Mouse (Mus musculus) frontal cortex, postnatal 36 days (tissue): ENCODE measurements around the gene Pced1a.

Source experiments
- DNase-seq, 2 experiments: peaks; one replicate each; pipeline ENCODE4 v3.0.0; 2022; ENCODE audit warnings: low spot score in 2 of 2

Gene Pced1a

DNA sequence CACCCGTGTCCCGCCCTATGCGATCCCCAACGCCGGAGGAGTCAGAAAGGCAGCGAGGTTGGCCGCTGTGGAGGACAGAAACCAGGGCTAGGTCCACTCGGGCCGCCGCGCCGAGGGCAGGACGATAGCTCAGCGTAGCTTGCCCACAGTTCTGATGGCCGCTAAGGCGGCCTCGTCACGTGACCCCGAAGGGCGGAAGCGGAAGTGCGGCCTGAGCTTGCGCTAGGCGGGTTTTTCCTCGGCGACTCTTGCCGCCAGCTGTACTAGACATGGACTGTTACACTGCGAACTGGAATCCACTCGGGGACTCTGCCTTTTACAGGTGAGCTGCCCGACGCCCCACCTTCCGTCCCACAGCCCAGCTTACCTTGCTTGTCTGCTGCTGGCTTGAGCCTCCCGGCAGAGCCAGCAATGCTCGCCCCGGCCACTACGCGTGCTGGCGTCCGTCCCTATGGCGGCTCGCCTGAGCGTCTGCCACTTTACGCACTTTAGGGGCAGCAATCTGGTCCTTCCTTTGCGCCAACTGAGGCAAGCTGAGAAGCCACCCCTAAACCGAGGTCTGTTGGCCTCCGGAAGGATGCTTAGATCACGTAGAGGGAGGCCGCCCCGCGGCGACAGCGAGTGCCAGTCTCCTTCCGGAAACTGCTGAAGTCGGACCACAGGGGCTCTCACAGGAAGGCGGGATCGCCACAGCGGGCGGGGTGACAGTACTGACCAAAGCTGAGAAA, at the start of gene Pced1a, which contains the start of gene Vps16:
Pced1a (minus strand) TSS at position 576 of the 728 bp plus-strand sequence.
Vps16 (plus strand) TSS at position 214 of the 728 bp plus-strand sequence.
- DNase-seq = peak; percentile 94 to 95

DNA sequence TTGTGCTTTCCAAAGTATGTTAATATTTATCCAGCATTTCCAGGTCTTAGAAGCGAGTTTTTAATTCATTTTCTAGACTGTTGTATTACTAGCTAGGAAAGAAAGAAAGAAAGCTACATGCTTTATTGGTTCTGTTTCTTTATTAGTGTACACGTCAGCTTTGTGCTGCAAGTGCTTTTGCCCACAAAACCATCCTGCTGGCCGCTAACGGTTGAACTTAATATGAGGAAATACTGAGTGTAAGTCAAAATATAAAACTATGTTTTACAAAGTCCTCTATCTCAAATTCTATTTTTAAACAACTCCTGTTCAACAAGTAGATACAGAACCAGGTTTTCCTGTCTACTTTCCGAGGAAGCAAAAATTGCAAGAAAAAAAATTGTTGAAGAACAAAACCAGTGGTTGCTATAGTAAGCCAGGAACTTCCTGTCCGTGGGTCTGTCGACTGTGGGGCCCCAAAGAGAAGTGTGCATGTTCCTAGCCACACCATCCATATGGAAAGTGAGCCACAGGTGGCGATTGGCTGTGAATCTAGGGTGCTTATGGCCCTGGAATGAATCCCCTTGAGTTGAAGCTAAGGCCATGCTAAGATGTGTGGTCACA, 48.5 kb upstream of the Pced1a start:
- no peak for DNase-seq

DNA sequence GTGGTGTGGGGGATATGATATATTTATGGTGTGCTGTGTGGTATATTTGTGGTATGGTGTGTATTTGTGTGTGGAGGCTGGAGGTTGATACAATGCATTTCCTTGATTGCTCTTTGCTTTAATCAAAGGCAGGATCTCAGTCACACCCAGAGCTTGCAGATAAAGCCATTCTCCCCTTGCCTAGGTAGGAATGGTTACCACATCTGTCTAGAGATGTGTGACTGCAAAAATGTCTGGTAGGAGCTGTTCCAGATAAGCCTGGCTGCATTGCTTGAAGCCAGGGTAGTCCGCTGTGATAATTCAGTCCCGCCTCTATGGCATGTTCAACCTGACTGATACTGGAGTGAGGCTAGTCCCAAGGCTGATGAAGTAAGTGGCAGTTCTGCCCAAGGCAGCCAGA, 45.4 kb upstream of the Pced1a start:
- DNase-seq = no peak

DNA sequence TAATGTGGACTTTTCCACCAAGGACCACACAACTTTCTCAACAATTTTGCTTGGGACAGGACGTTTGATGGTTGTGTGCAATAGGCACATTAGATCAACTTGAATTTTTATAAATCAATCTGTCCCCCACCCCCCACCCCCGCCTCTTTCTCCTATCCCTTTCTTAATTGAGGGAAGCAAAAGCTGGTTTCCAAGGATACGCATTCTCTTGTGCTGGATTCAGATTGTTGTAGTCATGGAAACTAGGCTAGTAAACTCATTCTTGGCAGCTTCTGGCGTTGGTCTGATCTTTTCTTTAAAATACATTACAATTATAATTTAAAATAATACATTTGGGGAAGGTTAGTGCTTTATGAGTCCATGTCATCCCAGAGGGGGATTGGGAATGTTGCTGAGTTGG, 44.9 kb upstream of the Pced1a start:
- no peak for DNase-seq

DNA sequence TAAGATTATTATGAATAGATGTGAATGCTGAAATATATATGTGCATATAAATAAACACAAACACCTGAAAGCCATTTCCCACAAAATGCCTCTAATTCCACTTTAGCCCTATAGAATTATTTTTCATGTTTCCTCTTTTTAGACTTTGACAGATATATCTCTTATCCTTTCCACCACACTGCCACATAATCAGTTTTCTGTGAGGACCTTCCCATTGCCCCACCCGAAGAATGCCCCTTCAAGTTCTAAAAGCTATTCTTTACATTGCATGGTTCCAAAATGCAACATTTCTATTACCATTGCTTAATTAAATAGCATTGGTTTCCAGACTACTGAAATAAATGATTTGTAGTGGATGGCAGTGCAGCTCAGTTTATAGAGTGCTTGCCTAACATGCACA, 41.9 kb upstream of the Pced1a start:
- DNase-seq = no peak

DNA sequence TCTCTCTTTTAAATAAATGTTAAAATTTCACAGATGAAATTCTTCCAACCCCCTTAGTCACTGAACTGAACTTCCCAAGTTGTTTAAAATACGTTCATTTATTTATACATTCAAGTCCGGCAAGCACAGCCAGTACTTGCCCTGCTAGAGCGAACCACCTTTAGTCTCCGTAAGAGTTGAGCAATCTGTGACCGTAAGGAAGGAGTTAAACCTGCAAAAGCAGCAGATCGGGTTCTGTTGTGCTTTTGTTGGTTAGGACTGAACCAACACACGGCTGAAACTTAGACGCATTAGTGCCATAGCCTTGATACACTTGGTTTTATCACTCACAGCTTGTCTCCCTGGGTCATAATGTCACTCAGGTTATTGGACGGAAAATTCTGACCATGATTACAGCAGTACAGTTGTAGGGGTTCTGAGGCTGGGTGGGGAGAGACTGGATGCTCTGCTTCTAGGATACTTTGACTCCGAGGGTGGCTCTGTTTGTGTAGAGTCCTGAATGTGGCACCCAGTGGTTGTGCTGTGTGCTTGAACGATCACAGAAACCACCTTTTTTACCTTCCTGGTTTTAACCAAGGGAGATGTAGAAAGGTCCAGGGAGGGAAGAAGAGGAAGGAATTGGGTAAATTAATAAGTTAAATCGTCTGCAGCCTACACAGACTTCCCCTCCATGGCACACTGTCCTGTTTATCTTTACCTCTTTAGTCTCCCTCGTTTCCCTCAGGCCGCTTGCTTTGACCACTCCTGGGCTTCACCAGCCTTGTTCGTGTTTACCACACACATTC, 37.0 kb upstream of the Pced1a start:
- DNase-seq = no peak

DNA sequence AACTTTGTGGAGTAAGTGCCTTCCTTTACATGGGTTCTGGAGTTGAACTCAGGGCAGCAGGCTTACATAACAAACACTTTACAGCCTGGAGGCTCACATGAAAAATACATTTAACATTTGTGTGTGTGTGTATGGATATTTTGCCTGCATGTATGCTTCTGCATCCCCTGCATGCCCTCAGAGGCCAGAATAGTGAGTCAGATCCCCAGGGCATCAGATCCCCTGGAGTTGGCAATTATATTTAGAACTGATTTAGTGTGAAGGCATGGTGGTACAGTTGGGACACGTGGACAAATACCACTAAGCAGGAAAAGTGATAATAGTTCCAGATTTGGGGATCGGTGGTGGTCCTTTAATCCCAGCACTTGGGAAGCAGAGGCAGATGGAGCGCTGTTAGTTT, 35.1 kb upstream of the Pced1a start:
- no peak for DNase-seq

DNA sequence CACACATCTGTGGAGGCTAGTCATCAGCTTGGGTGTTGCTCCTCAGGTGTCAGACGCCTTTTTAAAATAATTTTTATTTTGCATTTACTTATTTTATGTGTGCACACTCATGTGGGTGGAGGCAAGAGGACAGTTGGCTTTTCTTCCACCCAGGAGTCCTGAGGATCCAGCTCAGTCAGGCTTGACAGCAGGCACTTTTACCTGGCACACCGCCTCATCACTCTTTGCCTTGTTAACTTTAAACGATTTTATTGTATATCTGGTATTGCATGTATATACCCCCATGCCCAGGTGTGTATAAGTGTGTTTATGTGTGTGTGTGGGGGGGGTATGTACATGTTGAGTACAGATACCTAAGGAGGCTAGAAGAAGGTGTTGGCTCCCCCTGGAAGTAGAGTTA, 33.4 kb upstream of the Pced1a start:
- DNase-seq = no peak

DNA sequence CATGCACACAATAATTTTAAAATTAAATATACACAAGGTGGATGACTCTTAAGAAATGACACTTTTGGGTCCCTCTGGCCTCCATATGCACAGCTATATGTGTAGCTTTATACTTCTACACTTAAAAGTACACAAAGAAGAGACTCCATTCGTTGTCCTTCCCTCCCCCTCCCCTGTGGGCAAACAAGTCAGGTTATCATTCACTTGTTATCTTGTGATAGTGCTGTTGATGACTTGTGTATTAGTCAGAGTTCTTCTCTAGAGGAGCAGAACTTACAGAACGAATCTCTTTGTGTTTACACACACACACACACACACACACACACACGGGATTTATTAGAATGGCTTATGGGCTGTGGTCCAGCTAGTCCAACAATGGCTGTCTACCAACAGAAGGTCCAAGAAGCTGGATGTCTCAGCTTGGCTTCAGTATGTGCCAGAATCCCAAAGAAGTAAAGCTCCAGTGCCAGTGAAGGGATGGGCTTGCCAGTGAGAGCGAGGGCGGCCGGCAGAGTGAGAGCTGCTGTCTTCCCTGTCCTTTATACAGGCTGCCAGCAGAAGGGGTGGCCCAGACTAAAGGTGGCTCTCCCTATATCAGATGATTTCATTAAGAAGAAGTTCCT, 30.4 kb upstream of the Pced1a start:
- peak in 1 of 2 experiments; percentile 49 for DNase-seq

DNA sequence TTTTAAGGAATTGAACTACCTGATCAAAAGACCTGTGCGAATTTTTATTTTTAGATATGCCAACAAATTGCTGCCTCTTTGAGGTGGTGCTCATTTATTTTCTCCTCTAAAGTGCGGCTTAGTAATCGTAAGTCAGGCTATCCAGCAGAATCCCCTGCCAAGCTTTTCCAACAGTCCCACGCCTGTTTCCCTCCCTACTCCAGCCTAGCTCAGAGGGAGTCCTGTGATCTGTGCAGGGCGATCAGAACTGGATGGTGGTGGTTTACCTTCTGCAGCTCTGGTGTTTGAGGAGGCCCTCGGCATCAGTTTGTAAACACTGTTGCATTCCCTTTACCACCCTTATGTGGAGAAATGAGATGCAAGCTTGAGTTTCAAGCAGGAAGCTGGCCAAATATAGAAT, 28.9 kb upstream of the Pced1a start:
- peak in 1 of 2 experiments; percentile 37 for DNase-seq

DNA sequence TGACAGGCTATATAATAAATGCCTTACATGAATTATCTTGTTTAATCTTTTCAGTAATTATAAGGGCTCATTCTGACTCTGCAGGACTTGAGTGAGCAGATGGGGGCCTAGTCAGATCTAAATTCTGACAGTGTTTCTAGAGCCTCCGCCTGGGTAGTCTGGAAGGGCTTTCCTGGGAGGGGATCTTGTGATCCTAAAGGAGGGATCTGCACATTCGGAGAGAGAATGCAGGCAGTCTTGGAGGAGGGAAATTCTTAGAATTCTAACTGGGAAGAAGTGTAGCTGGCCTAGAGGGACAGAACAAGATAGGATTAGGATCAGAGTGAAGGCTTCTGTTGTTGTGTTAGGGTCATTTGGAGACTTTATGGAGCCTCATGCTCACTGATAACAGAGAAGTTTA, 27.8 kb upstream of the Pced1a start:
- DNase-seq = no peak

DNA sequence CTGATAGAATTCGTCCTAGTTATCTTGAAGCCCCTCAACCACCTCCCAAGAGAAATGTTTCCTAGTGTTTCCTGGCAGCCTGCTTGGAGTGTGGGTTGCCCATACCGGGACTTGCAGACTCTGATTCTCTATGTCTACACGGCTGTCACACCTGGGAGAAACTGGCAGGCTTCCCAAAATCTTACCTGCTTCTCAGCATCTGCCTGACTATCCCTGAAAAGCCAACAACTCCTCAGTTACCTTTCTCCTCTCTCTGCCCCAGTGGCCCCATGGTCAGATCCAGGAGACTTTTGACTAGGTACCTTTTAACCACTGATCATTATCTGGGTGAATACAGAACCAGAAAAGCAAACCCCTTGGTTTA, 27.2 kb upstream of the Pced1a start:
- DNase-seq = no peak

DNA sequence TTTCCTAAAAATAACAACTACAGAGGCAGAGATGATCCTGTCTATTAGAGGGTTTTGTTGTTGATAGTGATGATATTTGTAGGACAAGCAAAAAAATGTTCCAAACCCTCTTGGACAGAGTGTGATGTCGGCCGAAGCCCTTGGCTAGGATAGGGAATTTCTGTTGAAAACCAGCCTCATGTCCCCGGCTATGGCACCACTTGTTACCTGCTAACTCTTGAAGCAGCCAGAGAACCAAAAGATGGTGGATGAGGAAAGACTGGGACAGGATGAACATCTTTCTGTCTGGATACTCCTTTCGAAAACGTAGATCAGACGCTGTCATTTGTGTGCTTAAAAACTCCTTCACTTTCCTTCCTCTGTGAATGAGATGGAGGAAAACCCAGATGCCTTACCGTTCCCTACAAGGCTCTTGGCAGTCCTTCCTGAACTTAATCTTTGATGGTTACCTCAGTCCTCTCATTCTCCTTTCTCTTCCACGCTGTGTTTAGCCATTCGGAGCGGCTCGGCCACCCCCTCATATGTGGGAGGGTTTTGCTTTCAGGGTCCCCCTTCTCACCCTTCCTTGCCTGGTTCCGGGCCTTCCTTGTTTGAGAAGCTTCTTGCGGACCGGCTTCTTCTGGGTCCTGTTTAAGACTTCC, 26.7 kb upstream of the Pced1a start:
- peak in 1 of 2 experiments; percentile 23 for DNase-seq

DNA sequence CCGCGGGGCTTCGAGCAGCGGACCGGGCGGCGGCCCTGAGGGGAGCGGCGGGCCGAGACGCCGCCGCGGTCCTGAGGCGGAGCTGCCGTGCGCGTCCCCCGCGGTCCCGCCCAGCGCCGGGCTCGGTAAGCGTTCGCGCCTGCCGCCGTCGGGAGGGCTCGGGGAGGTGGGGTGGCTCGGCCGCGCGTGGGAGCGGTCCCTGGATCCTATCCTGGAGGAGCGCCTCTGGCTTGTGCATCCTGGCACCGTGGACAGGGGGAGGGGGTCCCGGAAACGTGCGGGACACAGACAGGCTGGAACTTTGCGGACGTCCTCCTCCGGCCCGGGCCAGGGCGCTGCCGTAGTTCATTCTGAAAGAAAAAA, 25.9 kb upstream of the Pced1a start:
- peak; percentile 72 to 76 for DNase-seq

DNA sequence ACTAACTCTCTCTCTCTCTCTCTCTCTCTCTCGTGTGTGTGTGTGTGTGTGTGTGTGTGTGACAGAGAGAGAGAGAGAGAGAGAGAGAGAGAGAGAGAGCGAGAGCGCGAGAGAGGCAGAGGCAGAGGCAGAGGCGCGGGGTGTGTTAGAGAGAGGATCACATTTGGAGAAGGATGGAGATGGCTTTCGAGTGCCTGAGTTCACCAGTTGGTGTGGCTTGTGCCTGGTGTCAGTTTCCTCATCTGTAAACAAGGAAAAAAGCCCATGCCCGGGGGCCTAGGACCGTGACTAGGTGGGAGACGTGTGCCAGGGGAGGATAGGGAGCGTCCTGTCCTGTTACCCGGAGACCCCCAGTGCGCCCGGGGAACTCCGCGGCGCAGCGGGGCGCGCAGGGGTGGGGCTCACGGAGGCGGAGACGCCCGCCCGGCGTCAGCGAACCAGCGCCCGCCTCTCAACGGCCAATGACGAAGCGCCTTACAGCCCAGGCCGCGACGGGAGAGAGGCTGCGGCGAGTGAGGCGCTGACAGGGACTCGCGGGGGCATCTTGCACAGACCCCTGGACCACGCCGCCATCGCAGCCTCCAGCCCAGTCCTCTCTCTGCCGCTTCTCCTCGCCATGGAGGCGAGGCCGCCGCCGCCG, 25.4 kb upstream of the Pced1a start, which contains the start of gene Ptpra:
Ptpra (plus strand) TSS at position 485 of the 640 bp plus-strand sequence.
- peak; percentile 91 to 92 for DNase-seq

DNA sequence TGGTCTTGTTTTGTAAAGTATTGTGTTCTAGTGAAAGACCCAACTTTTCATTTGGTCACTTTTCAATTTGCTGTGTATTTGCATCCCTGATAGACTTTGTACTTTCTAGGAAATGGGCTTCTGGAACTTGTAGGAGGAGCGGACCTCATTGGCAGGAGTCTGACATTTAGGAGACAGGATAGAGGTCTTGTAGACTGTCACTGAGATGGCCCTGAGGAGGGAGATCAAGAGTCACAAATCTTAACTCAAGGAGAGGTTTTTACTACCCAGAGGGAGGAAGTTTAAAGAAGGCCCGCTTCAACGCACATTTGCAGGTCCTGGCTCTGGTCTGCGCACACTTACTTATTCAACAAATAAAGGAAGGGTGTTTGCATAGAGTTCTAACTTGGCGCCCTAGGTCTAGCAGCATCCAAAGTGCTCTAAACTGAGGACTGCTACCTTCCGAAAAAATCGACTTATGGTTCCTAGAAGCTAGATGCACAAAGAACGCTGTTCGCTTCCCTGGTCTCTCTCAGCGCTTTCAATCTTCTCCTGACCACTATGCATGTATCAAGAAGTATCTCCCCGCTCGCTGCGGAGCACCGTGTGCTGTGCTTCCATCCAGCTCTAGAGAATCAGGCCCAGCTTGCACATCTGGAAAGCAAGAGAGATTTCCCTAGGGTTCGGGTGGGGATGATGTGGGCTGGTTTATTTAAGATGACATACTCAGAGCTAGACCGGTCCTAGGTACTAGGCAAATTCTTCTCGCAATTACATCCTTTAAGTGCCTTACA, 24.7 kb upstream of the Pced1a start:
- peak in 1 of 2 experiments; percentile 21 for DNase-seq

DNA sequence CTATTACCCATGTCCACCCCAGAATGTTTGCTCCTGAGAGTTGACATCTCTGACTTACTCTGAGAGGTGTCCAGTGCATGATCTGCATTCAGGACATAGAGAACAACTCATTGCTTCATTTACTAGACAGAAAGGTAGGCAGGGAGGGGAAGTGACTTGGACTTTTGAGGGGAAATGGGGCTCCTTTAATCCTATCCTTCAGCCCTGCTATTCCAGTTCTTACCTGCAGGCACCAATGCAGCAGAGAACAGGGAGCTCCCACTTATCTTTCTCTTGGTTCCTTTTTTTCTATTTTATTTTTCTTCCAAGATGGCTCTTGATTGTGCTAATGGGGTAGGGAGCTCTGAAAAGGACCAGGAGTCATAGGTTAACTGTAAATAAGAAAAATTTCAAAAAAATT, 23.9 kb upstream of the Pced1a start:
- DNase-seq = no peak

DNA sequence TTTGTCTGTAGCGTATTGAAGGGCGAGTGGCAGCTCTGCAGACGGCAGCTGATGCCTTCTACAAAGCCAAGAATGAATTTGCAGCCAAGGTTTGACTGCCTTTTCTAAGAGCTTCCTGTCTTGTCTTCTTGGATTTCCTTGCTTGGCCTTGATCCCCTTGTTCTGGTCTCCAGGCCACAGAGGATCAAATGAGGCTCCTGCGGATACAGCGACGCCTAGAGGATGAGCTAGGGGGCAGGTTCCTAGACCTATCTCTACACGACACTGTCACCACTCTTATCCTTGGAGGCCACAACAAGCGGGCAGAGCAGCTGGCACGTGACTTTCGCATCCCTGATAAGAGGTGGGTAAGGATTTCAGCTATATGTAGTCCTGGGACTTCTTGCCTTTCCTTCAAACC, 17.7 kb upstream of the Pced1a start:
- DNase-seq = no peak

DNA sequence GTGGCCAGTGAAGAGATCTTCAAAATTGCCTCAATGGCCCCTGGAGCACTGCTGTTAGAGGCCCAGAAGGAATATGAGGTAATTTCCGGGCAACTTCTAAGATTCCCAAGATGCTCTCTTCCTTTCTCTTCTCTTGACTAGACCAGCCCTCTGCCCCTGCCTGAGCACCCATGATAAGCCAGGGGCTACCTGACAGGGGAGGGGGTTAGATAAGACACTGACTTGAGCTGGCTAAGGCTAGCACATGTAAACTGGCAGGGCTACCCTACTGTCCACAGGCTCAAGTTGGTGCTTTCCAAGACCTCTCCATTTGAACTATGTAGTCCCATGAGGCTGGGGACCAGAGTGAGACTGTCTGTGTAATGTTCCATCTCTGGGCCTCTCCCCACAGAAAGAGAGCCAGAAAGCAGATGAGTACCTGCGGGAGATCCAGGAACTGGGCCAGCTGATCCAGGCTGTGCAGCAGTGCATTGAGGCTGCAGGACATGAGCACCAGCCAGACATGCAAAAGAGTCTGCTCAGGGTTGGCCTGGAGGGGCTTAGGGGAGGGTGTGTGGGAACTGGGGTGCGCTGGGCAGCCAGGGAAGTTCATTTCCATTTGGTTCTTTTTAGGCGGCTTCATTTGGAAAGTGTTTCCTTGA, 15.5 kb upstream of the Pced1a start:
- DNase-seq = no peak

DNA sequence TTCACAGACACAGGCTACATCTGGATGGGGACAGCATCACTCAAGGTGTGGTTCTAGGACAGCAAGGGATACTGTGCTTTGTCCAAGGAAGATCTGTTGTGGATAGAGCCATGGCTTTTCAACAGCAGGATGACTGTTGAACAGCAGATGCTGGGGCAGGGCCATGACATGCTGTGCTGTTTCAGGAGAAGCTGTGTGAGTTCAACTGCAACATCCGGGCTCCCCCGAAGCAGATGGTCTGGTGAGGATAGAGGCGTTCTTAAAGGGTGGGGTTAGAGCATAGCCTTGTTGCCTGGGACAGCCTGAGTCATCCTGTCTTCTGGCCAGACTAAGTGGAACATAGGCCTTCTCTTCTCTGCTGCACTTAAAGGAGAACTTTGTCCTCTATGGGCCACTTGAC, 14.4 kb upstream of the Pced1a start:
- no peak for DNase-seq
